Mouse (Mus musculus) CH12.LX (cell line): ENCODE data around the gene Gm21750. TPM values are rescaled to one million over a fixed set of nuclear protein-coding genes. Genes with fewer than 3 reads are reported as not detected.

Source experiments
- DNase-seq: peaks from one replicate; pipeline ENCODE4 v3.0.0-alpha.2; 2013; ENCODE audit errors: extremely low read depth
- H3K27ac ChIP-seq: 2 replicates; pipeline ENCODE4 v1.5.1; 2012; ENCODE audit warnings: low read depth, mild to moderate bottlenecking, control low read depth, moderate library complexity; ENCODE audit not compliant: insufficient read depth
- H3K27me3 ChIP-seq: replicated peaks from 2 replicates; pipeline ENCODE3; 2012; ENCODE audit warnings: inconsistent platforms
- H3K36me3 ChIP-seq, 2 experiments: replicated peaks in 1 of 2; 2 replicates each; pipeline versions ENCODE3 to v1.6.1; 2012; ENCODE audit warnings: inconsistent platforms in 1 of 2, low read length in 1 of 2, mild to moderate bottlenecking in 1 of 2, mixed read lengths in 1 of 2, moderate library complexity in 1 of 2; ENCODE audit not compliant: control insufficient read depth in 1 of 2, insufficient read depth in 1 of 2
- H3K4me1 ChIP-seq, 2 experiments: 2 replicates each; pipeline ENCODE4 v1.6.1; 2012; ENCODE audit warnings: inconsistent platforms in 1 of 2, moderate library complexity in 1 of 2; ENCODE audit not compliant: insufficient read depth in 2 of 2, control insufficient read depth in 1 of 2
- H3K4me2 ChIP-seq: 2 replicates; pipeline ENCODE4 v1.6.1; 2012; ENCODE audit warnings: low read depth, mild to moderate bottlenecking, control low read depth; ENCODE audit not compliant: poor library complexity, insufficient read depth, severe bottlenecking
- H3K4me3 ChIP-seq, 3 experiments: fragments of 150-350 bp in 1 of 3; sonication (generic) in 1 of 3; replicated peaks in 1 of 3; 2 replicates each; pipeline versions ENCODE3 to v1.5.1; 2011 to 2012; ENCODE audit warnings: low read depth in 2 of 3, low read length in 2 of 3, mild to moderate bottlenecking in 2 of 3, moderate library complexity in 2 of 3, control low read depth in 1 of 3, improper control_type of control experiment in 1 of 3, inconsistent platforms in 1 of 3, mixed read lengths in 1 of 3; ENCODE audit not compliant: poor library complexity in 1 of 3
- H3K79me2 ChIP-seq: replicated peaks from 2 replicates; pipeline ENCODE4 v1.6.1; 2012; ENCODE audit warnings: mild to moderate bottlenecking, moderate library complexity; ENCODE audit not compliant: control insufficient read depth, poor library complexity, insufficient read depth, severe bottlenecking; ENCODE audit errors: extremely low read depth
- H3K9ac ChIP-seq: 2 replicates; pipeline ENCODE4 v1.6.1; 2012; ENCODE audit warnings: low read depth, mild to moderate bottlenecking, control low read depth, moderate library complexity; ENCODE audit not compliant: insufficient read depth
- H3K9me3 ChIP-seq: replicated peaks from 2 replicates; pipeline ENCODE3; 2012; ENCODE audit warnings: low read length, inconsistent platforms, mixed read lengths
- CHD2 ChIP-seq: IDR thresholded peaks from 2 replicates; pipeline ENCODE4 v1.6.1; 2011; ENCODE audit warnings: low read length, improper control_type of control experiment
- CTCF ChIP-seq, 2 experiments: IDR thresholded peaks in 1 of 2; conservative IDR thresholded peaks in 1 of 2; 2 replicates each; pipeline ENCODE4 v1.5.1; 2011 to 2012; ENCODE audit warnings: low read depth in 2 of 2, low read length in 2 of 2, improper control_type of control experiment in 1 of 2, inconsistent platforms in 1 of 2, mild to moderate bottlenecking in 1 of 2, moderate library complexity in 1 of 2
- ELF1 ChIP-seq: IDR thresholded peaks from 2 replicates; pipeline ENCODE4 v1.6.1; 2014; ENCODE audit warnings: low read depth, mild to moderate bottlenecking, inconsistent platforms, low read length, improper control_type of control experiment
- EP300 ChIP-seq: IDR thresholded peaks from 2 replicates; pipeline ENCODE4 v1.6.1; 2011; ENCODE audit warnings: low read length, improper control_type of control experiment
- ETS1 ChIP-seq: conservative IDR thresholded peaks from 2 replicates; pipeline ENCODE4 v1.6.1; 2012; ENCODE audit warnings: low read depth, mild to moderate bottlenecking, inconsistent platforms, low read length, improper control_type of control experiment, moderate library complexity
- JUN ChIP-seq: IDR thresholded peaks from 2 replicates; pipeline ENCODE4 v1.6.1; 2011; ENCODE audit warnings: low read depth, mild to moderate bottlenecking, low read length, improper control_type of control experiment, moderate library complexity; ENCODE audit not compliant: insufficient read depth
- JUND ChIP-seq: conservative IDR thresholded peaks from 2 replicates; pipeline ENCODE4 v1.6.1; 2011; ENCODE audit warnings: low read depth, low read length, improper control_type of control experiment
- MAZ ChIP-seq: IDR thresholded peaks from 2 replicates; pipeline ENCODE4 v1.6.1; 2012; ENCODE audit warnings: low read depth, mild to moderate bottlenecking, inconsistent platforms, low read length, improper control_type of control experiment, moderate library complexity
- MEF2A ChIP-seq: IDR thresholded peaks from 2 replicates; pipeline ENCODE4 v1.6.1; 2014; ENCODE audit warnings: low read depth, mild to moderate bottlenecking, inconsistent platforms, low read length, improper control_type of control experiment, borderline replicate concordance
- NELFE ChIP-seq: IDR thresholded peaks from 2 replicates; pipeline ENCODE4 v1.6.1; 2011; ENCODE audit warnings: low read depth, low read length, improper control_type of control experiment
- POLR2A ChIP-seq: IDR thresholded peaks from 2 replicates; pipeline ENCODE4 v1.6.1; 2011; ENCODE audit warnings: low read depth, mild to moderate bottlenecking, improper control_type of control experiment, low read length
- RAD21 ChIP-seq: IDR thresholded peaks from 2 replicates; pipeline ENCODE4 v1.6.1; 2011; ENCODE audit warnings: low read depth, mild to moderate bottlenecking, low read length, improper control_type of control experiment, moderate library complexity
- SIN3A ChIP-seq: IDR thresholded peaks from 2 replicates; pipeline ENCODE4 v1.6.1; 2012; ENCODE audit warnings: low read length, improper control_type of control experiment, inconsistent platforms
- SMC3 ChIP-seq: IDR thresholded peaks from 2 replicates; pipeline ENCODE4 v1.6.1; 2011; ENCODE audit warnings: low read depth, low read length, improper control_type of control experiment
- USF1 ChIP-seq: IDR thresholded peaks from 2 replicates; pipeline ENCODE4 v1.6.1; 2014; ENCODE audit warnings: low read depth, mild to moderate bottlenecking, inconsistent platforms, low read length, improper control_type of control experiment
- ZC3H11A ChIP-seq: IDR thresholded peaks from 2 replicates; pipeline ENCODE4 v1.6.1; 2012; ENCODE audit warnings: low read depth, mild to moderate bottlenecking, inconsistent platforms, low read length, improper control_type of control experiment
- dilution Hi-C: fragments of 300-500 bp; cut with MboI; formaldehyde crosslinking; loops from 2 replicates; pipeline ENCODE4 v1.14.3; 2020; ENCODE audit warnings: low sequenced_read_pairs; ENCODE audit not compliant: extremely low pct_unique_long_range_greater_than_20kb, extremely low pct_ligation_motif_present
- in situ Hi-C: fragments of 300-500 bp; cut with MboI; formaldehyde crosslinking; loops from 3 replicates; pipeline ENCODE4 v1.14.3; 2019; ENCODE audit warnings: low sequenced_read_pairs, low pct_ligation_motif_present, low pct_unique_long_range_greater_than_20kb, mixed read lengths
- polyA plus RNA-seq: library from polyadenylated mRNA; unstranded; fragments of >175 nt; gene quantifications from 2 replicates; pipeline ENCODE4 v1.2.1, GENCODE M21; 2012; ENCODE audit warnings: low read depth; ENCODE audit not compliant: insufficient read length
- total RNA-seq, 2 experiments: library from RNA; depleted of rRNA; stranded (reverse); fragments of 300-350 nt in 1 of 2; fragments of >200 nt in 1 of 2; gene quantifications; 2 replicates each; pipeline ENCODE4 v1.2.3; 2012 to 2014

The Gm21750 gene
- total and polyA plus RNA-seq, 3 experiments, result not detected

DNA sequence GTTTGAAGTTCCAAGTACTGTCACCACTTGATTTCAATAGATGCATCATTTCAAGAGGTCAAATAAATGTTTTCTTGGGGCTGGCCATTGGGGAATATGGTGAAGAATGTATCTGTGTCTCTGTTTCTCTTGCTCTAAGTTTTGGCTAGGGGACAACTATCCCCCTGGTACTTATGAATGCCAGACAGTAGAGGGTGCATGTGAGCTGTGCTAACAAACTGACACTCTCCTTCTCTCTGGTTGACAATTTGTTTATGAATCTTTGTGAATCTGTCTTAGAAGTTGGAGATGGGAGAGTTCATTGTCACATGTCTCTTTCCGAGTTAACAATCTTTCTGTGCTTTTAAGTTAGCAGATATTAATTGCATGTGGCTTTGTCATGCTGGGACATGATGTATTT lies 39.2 kb downstream of the Gm21750 start:
- Histone ChIP-seq H3K79me2 (no peaks in the 10 kb centered on the region), H3K27ac (no peak overlapping the region), H3K9me3 (no peaks in the 10 kb centered on the region), H3K4me2 (no peak overlapping the region), H3K9ac (no peak overlapping the region), H3K36me3 (no peaks in the 10 kb centered on the region), H3K4me3 (no peak overlapping the region), H3K27me3 (no peaks in the 10 kb centered on the region), H3K4me1 (0 out of 4 replicates have a peak, but pooled peaks cover 0 to 2% of the 10 kb centered on the region in 2 experiments)
- dilution Hi-C loops, result no loop called here
- no peak for TF ChIP-seq EP300
- TF ChIP-seq ETS1, result no peak
- peak; percentile 91 for TF ChIP-seq RAD21
- TF ChIP-seq MEF2A, result no peak
- no peak for TF ChIP-seq USF1
- peak; percentile 80 for TF ChIP-seq SMC3
- TF ChIP-seq ZC3H11A, result peak; percentile 21; the same call in 1 of the 2 replicates
- TF ChIP-seq MAZ, result no peak
- TF ChIP-seq JUND, result no peak
- TF ChIP-seq CTCF (conservative IDR thresholded peaks at IDR 0.05 in 1 of 2, IDR thresholded peaks at IDR 0.05 in 1 of 2; ENCODE audit: low read depth in 2 of 2, low read length in 2 of 2), result peak; percentile 58 to 78
- TF ChIP-seq SIN3A, result no peak
- no peak for TF ChIP-seq POLR2A
- DNase-seq, result peak; percentile 58
- in situ Hi-C loops, result no loop called here

DNA sequence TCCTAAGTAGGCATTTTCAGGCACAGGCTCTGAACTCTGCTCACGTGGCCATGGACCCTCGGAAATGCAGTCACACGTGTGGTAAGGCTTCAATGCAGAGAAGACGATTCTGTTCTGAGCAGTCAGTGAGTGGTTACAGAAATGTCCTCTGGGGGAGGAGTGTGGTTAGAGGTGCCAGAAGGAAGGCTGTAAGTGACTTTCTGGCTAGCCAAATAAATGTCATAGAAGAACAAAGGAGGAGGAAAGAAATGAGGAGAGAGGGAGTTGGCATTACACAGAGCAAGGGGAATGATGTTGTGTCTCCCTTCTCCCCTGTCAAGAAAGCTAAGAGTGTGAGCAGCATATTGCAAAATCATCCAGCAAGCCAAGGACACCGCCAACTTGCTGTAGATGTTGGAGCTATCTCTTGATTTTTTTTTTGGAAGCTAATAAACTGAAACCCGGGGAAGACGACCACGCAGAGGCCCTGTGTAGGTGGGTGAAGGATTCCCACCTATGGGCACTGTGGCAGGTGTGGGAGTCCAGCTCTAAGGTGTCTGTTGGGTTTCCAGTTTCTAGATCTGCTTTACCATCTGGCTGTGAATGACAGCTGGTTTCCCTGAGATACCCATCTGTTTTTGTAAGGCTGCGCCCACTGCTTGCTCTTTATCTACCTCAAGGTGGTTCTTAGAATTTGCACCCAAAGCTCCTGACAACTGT lies 48.5 kb downstream of the Gm21750 start:
- Histone ChIP-seq H3K9me3 (peaks cover 21% of the 10 kb centered on the region), H3K79me2 (no peaks in the 10 kb centered on the region), H3K27me3 (no peaks in the 10 kb centered on the region), H3K4me1 (peaks cover 0 to 8% of the 10 kb centered on the region in 2 experiments; a peak in 2 of 4 replicates), H3K36me3 (no peaks in the 10 kb centered on the region), H3K4me2 (no peak overlapping the region), H3K27ac (no peak overlapping the region), H3K4me3 (no peak overlapping the region), H3K9ac (no peak overlapping the region)
- in situ Hi-C loops (no loop called here), dilution Hi-C loops (no loop called here)
- TF ChIP-seq JUN, result no peak
- TF ChIP-seq CHD2, result no peak
- TF ChIP-seq MEF2A, result no peak
- TF ChIP-seq NELFE, result no peak
- TF ChIP-seq ELF1, result no peak
- TF ChIP-seq RAD21, result no peak
- TF ChIP-seq JUND, result no peak
- DNase-seq, result no peak

Other genes with a start within 250 kb of the Gm21750 start
- 45.6 and 53.2 TPM in 2 replicates for gene Med4, start 151.2 kb upstream of the Gm21750 start, total RNA-seq (2012; rRNA removed)
- 61.5 and 65.8 TPM in 2 replicates for gene Med4, start 151.2 kb upstream of the Gm21750 start, total RNA-seq (2014; rRNA removed)
- gene Med4, start 151.2 kb upstream of the Gm21750 start, polyA plus RNA-seq, result 60.7 and 75.7 TPM in 2 replicates
- gene Sucla2, start 135.9 kb upstream of the Gm21750 start, total RNA-seq (2012; rRNA removed), result 51.9 and 58.5 TPM in 2 replicates
- gene Sucla2, start 135.9 kb upstream of the Gm21750 start, total RNA-seq (2014; rRNA removed), result 98.4 and 109 TPM in 2 replicates
- gene Sucla2, start 135.9 kb upstream of the Gm21750 start, polyA plus RNA-seq, result 60.3 and 79.3 TPM in 2 replicates
- 2.5 and 3.2 TPM in 2 replicates for gene Nudt15, start 113.0 kb upstream of the Gm21750 start, total RNA-seq (2012; rRNA removed)
- gene Nudt15, start 113.0 kb upstream of the Gm21750 start, total RNA-seq (2014; rRNA removed), result 9.0 and 9.8 TPM in 2 replicates
- 5.6 and 6.8 TPM in 2 replicates for gene Nudt15, start 113.0 kb upstream of the Gm21750 start, polyA plus RNA-seq